Mouse (Mus musculus) thymus, postnatal 36 days (tissue): ENCODE results near the gene Gm26727.
"Not testable (repeated sequence)": the region's sequence is repeated elsewhere in the genome, so short reads cannot be mapped to it uniquely, and the experiment has no call there.

Experiments used
- DNase-seq, 2 experiments: peaks; one replicate each; pipeline ENCODE4 v3.0.0; 2022; ENCODE audit warnings: mixed read lengths in 2 of 2

The Gm26727 gene

DNA sequence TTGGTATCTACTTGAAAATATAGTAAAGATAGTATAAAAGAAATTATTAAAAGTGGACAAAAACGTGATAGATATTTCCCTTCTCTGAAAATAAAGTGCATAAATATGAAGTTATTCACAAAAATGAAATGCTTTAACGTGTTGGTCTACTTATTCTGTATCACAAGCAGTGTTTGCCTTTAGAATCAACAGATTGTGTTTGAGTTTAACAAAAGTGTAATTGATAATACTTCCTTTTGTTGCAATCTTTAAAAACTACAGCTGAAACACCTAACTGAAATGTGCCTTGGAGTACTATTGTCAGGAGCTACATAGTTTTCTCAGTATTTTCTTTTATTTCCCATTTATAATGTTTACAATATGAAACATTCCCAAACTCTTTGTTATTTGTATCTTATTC is at the start of gene Gm26727:
Gm26727 (minus strand) TSS at position 101 of the 400 bp plus-strand sequence.
- no peak for DNase-seq

DNA sequence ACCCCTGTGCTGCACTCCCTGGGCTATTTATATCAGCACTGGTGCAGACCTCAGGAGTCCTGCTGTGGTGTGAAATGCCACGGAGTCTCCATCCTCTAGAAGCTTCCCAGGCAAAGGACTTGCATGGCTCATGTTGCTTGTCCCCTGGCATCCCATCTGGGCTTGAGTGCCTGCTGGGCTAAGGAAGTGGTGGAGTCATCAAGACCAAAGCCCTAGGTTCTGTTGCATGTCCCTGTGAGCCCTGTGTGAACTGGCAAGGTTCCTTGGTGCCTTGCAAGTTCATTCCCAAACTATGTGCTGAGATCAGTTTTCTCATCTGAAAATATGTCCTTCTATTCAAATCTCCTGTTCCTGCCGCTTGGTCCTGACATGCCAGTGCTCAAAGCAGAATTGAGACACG is 48.1 kb upstream of the Gm26727 start:
- no peak for DNase-seq

DNA sequence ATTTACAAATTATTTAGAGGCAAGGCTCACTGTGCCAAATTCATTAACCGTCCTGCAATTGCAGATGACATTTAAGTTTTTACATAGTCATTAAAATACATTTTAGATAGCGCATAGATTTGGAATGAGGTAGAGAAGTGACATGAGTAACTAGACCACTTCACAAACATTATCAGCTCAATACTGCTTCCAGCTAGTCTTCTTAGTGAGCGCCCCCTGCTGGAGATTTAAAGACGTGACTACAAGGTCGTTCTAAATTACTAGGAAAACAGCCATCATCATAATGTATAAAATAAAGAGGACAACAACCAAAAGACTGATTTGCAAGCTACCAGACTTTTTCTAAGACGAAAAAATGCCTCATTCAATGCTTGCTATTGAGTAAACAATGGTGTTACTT is 44.8 kb upstream of the Gm26727 start:
- DNase-seq: no peak

DNA sequence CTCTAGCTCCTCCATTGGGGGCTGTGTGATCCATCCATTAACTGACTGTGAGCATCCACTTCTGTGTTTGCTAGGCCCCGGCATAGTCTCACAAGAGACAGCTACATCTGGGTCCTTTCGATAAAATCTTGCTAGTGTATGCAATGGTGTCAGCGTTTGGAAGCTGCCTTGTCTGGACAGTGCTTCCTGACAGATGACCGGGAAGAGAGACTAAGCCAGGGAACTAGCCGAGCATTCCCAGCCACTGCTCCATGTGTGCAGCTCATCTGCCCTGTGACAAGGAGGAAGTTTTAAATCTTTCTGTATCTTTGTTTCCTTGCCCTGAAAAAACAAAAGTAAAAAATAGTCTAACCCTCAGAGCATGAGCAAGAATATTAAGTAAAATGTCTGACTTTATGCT is 37.0 kb upstream of the Gm26727 start:
- DNase-seq: not testable (repeated sequence)

DNA sequence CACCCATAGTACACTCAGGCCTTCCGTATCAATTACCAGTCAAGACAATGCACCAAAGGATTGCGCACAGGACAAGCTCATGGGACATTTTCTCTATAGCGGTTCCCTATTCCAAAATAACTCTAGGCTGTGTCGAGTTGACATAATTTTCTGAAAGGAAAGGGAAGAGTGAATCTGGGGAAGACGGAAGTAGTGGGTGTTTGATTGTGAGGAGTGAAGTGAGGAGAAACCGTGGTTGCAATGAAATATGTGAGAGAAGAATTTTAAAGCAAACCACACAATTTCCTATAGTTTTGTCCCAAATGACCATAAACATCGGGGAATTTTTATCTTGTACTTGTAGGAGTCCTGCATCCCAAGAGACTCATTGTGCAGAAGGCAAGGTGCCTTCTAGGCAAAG is 34.1 kb upstream of the Gm26727 start:
- no peak for DNase-seq

DNA sequence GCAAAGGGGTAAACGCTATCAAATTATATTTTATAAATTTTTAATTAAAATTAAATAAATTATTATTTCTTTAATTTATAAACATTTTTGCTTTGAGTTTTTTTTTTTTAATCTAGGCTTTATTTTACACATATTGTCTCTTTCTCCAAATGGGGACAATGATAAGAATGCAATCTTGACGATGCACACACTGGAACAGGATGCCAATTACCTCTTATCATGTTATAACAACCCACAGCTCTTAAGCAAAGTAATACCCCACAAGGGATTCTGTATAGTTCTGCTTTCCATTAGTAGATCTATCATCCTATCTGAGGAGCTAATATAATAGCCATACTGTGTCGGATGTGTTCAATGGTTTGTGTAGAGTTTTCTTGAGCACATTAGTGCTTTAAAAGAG is 27.9 kb upstream of the Gm26727 start:
- DNase-seq: no peak

DNA sequence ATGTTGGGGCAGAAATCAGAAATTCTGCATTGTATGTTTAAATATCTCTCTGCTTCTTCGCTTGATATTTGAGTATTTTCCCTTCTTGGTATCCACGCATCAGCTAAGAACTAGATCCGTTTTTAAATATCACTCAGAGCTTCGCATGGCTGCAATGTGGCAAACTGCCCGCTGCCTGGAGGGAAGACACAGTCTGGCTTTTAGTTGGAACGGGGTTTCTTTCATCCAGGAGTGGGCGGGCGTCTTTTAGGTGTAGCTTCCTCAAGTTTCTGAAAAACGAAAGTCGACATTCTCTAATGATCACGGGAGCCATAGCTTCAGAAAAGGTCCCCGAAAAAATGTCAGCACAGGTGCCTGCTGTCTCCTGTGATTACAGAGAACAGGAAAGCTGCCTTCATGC is 14.2 kb upstream of the Gm26727 start:
- no peak for DNase-seq

DNA sequence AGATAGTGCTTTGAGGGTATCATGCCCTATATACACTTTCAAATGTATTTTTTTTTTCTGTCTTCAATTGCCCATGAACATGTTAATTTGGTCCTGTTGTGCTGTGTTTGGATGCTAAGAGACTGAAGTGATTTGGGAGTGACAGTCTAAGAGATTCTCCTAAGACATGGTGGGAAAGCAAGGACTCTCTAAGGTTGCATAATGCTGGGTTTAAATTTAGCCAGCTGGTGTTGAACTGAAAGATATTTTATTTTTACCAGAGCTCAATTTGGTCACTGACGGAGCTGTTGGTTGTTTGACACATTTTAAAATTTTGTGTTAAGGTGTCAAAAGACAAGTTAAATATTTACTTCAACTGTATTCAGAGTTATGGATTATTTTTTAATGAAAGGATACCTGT is 13.8 kb upstream of the Gm26727 start:
- no peak for DNase-seq

DNA sequence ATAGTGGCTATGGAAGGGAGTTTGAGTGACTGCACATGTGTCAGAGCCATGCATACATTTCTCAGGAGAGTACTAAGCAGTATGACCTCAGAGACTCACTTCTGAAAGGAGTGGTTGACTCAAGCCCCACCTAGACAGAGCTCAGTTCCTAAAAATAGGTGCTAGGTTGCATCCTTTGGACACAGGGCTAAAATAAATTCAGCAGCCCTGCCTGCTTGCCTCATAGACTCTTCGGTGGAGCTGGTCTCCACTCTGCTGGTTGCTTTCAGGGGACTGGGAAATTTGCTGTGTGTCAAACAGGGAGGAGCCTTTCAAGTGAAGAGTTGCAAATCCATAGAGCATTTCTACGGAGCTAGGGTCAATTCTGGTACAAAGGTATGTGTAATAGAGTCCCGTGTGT is 12.8 kb upstream of the Gm26727 start, which contains the start of gene Xirp2:
Xirp2 (plus strand) TSS at position 223 of the 400 bp plus-strand sequence.
- no peak for DNase-seq

DNA sequence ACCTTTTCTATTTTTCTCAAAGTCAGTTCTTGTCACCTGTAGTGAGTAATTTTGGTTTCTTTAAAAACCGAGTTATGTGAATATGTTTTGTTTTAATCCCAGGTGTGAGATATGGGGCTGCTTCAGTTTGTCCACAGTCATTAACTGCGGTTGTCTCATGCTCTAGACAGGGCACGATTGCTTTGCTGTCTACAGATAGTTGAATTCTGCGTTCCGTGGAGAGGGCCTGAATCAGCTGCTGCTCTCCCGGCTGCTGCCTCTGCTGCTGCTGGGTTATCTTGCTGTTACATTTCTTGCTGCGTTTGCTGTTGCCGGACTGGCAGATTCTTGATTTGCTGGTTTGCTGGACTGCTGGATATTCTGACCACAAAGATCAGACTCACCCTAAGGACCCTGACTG is 5.3 kb upstream of the Gm26727 start:
- no peak for DNase-seq

DNA sequence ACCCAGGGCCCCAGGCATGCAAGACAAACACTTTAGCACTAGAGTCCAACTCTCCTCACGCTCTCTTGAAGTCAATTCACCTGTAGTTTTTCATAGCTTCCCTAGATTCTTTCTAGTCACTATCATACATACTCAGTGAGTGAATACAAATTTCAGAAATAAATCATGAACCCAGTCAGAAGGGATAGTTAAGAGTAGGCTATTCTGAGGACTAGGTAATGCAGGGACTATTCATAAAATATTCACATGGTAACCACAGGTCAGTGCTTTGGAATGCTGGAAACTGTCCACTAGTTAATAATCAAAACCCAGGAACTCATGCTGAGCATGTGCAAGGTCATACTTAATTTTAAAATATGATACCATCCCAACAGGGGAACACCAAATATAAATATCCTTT is 10.2 kb downstream of the Gm26727 start:
- DNase-seq: no peak

DNA sequence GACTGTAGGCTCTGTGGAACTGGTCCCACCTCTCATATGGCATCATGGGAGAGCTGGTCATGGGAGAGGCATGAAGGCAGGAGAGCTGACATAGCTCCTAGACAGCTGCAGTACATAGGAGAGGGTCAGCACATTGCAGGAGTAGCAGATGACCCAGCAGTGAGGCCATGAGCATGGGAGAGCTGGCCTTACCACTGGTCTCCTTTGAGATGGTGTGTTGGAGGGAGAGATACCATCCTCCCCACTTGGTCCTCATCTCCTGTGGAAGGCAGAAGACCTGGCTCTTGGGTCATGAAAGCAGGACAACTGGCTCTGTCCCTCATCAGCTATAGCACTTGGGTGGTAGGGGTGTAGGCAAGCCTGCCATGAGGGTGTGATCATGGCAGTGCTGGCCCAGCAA is 12.1 kb downstream of the Gm26727 start:
- no peak for DNase-seq

DNA sequence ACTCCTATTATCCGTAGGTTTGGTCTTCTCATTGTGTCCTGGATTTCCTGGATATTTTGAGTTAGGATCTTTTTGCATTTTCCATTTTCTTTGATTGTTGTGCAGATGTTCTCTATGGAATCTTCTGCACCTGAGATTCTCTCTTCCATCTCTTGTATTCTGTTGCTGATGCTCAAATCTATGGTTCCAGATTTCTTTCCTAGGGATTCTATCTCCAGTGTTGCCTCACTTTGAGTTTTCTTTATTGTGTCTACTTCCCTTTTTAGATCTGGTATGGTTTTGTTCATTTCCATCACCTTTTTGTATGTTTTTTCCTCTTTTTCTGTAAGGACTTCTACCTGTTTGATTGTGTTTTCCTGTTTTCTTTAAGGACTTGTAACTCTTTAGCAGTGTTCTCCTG is 19.6 kb downstream of the Gm26727 start, which contains the start of gene Gm21830:
Gm21830 (plus strand) TSS at position 301 of the 400 bp plus-strand sequence.
- DNase-seq: not testable (repeated sequence)
